Mouse (Mus musculus) MEL-GATA-1-ER (cell line): ENCODE measurements around the gene Gm13695.
"Not testable (repeated sequence)": the region's sequence is repeated elsewhere in the genome, so short reads cannot be mapped to it uniquely, and the experiment has no call there.

ENCODE experiments used
- DNase-seq: peaks from one replicate; pipeline ENCODE4 v3.0.0-alpha.2; 2012; ENCODE audit warnings: low read depth; ENCODE audit errors: extremely low read depth

Gm13695 gene

DNA sequence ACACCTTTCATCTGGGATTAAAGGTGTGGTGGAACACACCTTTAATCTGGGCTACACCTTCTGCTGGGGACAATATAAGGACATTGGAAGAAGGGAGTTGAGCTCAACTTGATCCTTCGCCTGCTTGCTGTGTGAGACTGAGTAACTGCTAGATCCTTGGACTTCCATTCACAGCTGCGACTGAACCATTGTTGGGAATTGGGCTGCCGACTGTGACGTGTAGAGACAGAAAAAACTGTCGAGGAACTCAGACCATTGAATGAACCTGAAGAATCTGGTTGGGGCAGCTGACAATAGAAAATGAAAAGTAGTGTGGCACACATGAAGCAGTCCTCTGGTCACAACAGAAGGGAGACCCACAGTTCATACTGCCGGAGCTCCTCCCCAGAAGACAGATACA, at the start of gene Gm13695:
TSS of gene Gm13695 (plus strand) at position 301 of the 400 bp plus-strand sequence.
- not testable (repeated sequence) for DNase-seq

DNA sequence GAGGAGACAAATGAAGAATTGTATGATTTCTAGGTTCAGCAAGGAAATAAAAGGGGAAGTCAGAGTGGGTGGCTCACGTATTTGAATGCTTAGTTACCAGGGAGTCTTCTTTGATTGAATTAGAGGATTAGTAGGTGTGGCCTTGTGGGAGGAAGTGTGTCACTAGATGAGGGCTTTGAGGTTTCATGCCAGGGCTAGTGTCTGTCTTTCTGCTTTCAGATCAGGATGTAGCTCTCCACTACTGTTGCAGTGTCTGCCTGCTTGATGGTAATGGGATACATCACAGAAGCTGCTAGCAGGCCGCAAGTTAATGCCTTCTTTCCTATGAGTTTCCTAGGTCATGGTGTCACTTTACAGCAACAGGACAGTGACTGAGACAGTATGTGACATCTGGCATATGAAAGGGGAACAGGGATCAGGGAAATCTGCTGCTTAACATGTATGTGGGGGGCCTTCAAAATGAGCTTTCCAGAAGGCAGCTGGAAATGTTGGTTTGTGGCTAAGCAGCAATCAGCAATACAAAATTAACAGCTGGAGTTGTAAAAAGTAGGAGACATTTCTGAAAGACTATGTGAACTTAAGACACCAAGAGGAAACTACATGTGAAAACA, 37.5 kb upstream of the Gm13695 start:
- DNase-seq: peak; percentile 43

DNA sequence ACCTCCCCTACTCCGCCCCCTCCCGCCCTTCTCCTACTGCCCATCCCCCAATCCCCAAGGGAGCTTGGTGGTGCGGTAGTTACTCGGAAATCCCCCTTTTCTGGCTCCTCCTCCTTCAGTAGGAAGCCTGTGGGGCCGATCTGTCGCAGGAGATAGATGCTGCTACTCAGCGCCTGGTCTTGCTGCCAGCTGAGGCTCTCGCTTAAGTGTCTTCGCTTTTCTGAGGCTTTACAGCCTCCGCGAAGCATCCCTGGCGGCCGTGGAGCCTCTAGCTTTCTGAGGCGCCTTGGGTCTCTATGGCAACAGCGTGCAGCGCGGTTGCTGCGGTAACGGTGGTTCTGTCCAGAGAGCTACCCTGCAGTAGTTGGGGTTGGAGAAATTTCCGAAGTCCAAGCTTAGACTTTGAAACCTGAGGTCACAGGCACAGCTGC, 26.2 kb upstream of the Gm13695 start, which contains the start of gene Zswim2:
TSS of gene Zswim2 (minus strand) at position 298 of the 431 bp plus-strand sequence.
- no peak for DNase-seq

DNA sequence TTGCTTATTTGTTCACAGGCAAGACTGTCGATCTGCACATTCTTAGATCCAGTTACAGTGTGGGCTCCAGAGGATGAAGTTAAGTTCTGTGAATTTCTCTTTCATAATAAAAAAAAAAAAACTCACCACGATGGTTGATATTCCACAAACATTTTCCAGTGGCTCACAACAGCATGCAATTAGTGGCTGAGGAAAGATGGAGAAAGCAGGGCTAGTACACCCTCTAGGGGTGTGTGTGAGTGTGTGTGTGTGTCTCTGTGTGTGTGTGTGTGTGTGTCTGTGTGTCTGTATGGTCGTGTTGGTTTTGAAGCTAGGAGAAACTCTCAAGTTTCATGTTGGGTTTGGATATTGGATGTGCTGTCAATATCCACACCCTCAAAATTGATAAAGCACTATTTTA, 25.7 kb upstream of the Gm13695 start:
- no peak for DNase-seq

DNA sequence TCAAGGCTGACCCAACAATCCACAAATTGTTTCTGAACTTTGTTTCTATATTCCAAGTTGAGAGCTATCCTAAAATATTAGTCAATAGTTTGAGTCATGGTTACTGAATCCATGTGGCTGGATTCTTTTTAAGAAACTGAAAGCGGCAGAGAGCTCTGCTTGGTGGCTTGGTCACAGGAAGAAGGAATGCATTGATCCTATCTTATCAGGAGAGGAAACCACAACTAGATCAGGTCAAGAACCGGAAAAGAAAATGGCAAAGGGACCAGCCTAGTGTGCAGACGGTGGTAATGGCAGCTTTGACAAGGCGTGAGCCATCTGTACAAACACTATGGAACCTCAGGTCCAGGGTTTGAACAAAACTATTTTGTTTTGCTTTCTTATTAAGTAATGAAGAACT, 25.3 kb upstream of the Gm13695 start:
- DNase-seq: no peak

DNA sequence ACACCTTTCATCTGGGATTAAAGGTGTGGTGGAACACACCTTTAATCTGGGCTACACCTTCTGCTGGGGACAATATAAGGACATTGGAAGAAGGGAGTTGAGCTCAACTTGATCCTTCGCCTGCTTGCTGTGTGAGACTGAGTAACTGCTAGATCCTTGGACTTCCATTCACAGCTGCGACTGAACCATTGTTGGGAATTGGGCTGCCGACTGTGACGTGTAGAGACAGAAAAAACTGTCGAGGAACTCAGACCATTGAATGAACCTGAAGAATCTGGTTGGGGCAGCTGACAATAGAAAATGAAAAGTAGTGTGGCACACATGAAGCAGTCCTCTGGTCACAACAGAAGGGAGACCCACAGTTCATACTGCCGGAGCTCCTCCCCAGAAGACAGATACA, 11.7 kb upstream of the Gm13695 start, which contains the start of gene Gm13698:
TSS of gene Gm13698 (plus strand) at position 301 of the 400 bp plus-strand sequence.
- DNase-seq: not testable (repeated sequence)

DNA sequence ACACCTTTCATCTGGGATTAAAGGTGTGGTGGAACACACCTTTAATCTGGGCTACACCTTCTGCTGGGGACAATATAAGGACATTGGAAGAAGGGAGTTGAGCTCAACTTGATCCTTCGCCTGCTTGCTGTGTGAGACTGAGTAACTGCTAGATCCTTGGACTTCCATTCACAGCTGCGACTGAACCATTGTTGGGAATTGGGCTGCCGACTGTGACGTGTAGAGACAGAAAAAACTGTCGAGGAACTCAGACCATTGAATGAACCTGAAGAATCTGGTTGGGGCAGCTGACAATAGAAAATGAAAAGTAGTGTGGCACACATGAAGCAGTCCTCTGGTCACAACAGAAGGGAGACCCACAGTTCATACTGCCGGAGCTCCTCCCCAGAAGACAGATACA, 5.9 kb upstream of the Gm13695 start, which contains the start of gene Gm13693:
TSS of gene Gm13693 (plus strand) at position 301 of the 400 bp plus-strand sequence.
- DNase-seq: not testable (repeated sequence)

DNA sequence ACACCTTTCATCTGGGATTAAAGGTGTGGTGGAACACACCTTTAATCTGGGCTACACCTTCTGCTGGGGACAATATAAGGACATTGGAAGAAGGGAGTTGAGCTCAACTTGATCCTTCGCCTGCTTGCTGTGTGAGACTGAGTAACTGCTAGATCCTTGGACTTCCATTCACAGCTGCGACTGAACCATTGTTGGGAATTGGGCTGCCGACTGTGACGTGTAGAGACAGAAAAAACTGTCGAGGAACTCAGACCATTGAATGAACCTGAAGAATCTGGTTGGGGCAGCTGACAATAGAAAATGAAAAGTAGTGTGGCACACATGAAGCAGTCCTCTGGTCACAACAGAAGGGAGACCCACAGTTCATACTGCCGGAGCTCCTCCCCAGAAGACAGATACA, 5.7 kb downstream of the Gm13695 start, which contains the start of gene Gm13696:
TSS of gene Gm13696 (plus strand) at position 301 of the 400 bp plus-strand sequence.
- not testable (repeated sequence) for DNase-seq

DNA sequence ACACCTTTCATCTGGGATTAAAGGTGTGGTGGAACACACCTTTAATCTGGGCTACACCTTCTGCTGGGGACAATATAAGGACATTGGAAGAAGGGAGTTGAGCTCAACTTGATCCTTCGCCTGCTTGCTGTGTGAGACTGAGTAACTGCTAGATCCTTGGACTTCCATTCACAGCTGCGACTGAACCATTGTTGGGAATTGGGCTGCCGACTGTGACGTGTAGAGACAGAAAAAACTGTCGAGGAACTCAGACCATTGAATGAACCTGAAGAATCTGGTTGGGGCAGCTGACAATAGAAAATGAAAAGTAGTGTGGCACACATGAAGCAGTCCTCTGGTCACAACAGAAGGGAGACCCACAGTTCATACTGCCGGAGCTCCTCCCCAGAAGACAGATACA, 11.5 kb downstream of the Gm13695 start, which contains the start of gene Gm13694:
TSS of gene Gm13694 (plus strand) at position 301 of the 400 bp plus-strand sequence.
- DNase-seq: not testable (repeated sequence)

DNA sequence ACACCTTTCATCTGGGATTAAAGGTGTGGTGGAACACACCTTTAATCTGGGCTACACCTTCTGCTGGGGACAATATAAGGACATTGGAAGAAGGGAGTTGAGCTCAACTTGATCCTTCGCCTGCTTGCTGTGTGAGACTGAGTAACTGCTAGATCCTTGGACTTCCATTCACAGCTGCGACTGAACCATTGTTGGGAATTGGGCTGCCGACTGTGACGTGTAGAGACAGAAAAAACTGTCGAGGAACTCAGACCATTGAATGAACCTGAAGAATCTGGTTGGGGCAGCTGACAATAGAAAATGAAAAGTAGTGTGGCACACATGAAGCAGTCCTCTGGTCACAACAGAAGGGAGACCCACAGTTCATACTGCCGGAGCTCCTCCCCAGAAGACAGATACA, 17.3 kb downstream of the Gm13695 start, which contains the start of gene Gm13697:
TSS of gene Gm13697 (plus strand) at position 301 of the 400 bp plus-strand sequence.
- DNase-seq: not testable (repeated sequence)

DNA sequence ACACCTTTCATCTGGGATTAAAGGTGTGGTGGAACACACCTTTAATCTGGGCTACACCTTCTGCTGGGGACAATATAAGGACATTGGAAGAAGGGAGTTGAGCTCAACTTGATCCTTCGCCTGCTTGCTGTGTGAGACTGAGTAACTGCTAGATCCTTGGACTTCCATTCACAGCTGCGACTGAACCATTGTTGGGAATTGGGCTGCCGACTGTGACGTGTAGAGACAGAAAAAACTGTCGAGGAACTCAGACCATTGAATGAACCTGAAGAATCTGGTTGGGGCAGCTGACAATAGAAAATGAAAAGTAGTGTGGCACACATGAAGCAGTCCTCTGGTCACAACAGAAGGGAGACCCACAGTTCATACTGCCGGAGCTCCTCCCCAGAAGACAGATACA, 23.1 kb downstream of the Gm13695 start, which contains the start of gene Gm13691:
TSS of gene Gm13691 (plus strand) at position 301 of the 400 bp plus-strand sequence.
- not testable (repeated sequence) for DNase-seq

DNA sequence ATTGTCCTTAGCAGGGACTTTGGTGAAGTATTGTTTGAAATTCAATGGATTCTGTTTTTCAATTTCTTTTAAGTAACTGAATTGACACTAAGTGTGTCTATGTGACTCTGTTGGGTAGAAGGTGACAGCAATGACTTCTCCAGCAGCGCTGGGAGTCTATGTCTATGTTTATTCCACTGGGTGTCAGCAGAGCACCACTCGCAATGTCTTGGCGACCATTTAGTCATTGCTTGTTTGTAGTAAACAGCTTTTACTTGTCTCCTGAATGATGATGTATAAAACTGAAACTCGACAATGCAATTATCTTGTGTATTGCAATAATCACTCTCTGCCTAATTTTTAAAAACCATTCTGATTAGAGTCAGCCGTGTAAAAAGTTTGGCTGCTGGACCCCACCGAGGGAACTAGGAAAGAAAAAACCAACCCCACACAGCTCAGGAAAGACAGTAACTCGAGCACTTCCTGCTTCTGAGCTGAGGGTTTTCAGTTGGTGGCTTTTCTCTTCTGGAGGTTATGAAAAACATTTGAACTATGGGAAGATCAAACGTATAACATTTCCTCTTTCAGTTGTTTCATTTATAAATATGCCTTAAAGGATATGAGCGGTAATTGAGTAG, 26.6 kb downstream of the Gm13695 start:
- not testable (repeated sequence) for DNase-seq

DNA sequence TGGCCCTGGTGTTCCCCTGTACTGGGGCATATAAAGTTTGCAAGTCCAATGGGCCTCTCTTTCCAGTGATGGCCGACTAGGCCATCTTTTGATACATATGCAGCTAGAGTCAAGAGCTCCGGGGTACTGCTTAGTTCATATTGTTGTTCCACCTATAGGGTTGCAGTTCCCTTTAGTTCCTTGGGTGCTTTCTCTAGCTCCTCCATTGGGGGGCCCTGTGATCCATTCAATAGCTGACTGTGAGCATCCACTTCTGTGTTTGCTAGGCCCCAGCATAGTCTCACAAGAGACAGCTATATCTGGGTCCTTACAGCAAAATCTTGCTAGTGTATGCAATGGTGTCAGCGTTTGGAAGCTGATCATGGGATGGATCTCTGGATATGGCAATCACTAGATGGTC, 27.4 kb downstream of the Gm13695 start:
- DNase-seq: not testable (repeated sequence)

DNA sequence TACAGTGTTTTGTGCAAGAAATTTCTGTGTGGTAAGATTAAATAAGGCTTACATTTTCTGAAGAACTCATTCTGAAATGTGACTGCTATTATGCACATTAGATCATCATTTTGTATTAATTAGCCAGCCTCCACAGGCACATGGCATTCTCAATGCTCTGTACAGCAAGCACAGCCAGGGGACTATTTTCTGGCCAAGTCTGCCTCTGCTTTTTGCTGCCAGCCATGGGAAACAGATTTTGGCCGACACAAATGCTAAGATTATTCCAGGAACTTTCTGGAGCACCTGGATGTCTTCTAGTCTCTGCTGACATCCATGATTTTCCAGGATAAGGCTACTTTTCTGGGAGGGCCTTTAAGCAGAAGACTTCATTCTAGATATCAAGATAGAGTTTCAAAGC, 41.8 kb downstream of the Gm13695 start:
- no peak for DNase-seq

DNA sequence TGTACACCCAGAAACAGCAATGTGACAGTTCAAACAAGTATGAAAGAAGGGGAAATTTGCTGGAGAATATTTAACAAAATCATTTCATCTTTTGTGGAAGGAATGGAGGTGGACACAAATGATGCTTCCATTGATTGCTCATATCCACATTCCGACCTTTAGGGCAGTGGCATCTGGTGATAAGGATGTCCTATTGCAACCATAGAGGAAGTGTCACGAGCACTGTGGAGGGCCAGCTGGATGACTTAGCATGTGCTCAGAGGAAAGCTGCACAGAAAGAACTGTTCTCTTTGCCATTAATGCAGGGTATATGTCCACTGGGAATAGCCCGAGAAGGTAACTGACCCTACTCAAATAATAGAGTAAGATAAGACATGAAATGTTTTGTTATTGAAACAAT, 42.7 kb downstream of the Gm13695 start:
- no peak for DNase-seq

DNA sequence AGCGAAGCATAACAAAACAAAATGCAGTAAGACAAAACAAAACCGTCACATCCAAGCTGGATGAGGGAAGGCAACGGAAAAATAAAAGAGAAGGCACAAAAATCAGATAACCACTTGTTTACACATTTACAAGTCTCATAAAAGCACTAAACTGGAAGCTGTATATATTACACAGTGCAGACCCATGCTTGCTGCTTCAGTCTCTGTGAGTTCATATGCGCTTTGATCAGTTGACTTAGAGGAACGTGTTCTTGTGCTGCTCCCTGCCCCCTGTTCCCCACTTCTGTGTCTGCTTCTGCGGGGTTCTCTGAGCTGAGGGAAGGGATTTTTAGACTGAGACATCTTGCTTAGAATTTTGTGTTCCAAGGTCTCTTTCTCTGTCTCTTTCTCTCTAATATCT, 47.5 kb downstream of the Gm13695 start:
- DNase-seq: no peak

DNA sequence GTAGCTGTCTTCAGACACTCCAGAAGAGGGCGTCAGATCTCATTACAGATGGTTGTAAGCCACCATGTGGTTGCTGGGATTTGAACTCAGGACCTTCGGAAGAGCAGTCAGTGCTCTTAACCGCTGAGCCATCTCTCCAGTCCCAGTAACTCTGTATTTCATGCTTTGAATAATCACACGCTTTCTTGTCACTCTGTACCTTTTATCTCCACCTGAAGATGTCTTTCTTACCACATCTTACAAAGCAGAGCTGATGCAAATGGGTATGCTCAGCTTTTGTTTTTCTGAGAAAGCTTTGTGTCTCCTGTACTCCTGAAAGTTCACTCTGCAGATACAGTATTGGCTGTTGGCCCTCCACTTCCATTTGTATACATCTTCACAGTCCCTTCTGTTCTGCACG, 49.2 kb downstream of the Gm13695 start:
- not testable (repeated sequence) for DNase-seq

DNA sequence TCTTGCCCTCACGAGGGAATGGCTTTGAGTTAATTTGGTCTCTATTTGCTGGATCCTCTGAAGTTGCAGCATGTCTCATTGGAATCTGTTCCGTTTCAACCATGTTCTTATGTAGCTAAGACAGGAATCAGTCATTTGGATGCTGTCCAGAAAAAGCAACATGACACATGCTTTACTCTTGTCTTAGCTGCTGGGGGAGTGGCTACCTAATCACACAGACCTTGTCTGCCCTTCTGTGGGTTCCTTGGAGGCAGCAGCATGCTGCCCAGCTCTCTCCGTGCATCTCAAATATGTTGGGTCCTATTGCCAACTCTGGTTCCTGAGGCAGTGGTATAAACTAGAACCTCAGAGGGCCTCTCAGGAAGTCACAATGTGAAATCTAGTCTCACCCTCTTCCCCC, 51.2 kb downstream of the Gm13695 start:
- no peak for DNase-seq
